Mouse (Mus musculus) brain, embryonic 14.5 days (tissue): ENCODE data around the gene Icam5.

ENCODE experiments used
- CTCF ChIP-seq: fragments of 200-500 bp; IDR thresholded peaks from 2 replicates; pipeline ENCODE4 v1.5.1; 2012; ENCODE audit warnings: inconsistent platforms, mild to moderate bottlenecking, moderate library complexity, borderline replicate concordance; ENCODE audit not compliant: insufficient read depth, insufficient read length; ENCODE audit errors: extremely low read depth
- POLR2A ChIP-seq: fragments of 200-500 bp; IDR thresholded peaks from 2 replicates; pipeline ENCODE4 v1.6.1; 2012; ENCODE audit warnings: mild to moderate bottlenecking, inconsistent platforms, borderline replicate concordance; ENCODE audit not compliant: poor library complexity, insufficient read depth, insufficient read length, severe bottlenecking; ENCODE audit errors: extremely low read depth

DNA sequence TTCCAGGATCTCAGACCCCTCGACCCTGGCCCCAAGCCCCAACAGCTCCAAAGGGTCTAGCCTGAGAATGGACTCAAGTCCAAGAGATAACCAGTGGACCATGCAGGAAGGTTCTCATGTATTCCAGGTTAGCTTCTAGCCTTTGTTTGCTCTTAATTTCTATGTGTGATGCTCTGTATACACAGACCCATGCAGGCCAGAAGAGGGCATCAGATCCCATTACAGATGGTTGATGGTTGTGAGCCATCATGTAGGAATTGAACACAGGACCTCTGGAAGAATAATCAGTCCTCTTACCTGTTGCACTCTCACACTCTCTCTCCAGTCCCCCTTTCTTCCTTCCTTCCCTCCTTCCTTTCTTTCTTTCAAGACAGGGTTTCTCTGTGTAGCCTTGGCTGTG is 19.5 kb upstream of the Icam5 start:
- TF ChIP-seq POLR2A (no peak), CTCF (no peak)
